Mouse (Mus musculus): ENCODE results near the gene Oasl2. TPM values are rescaled to one million over a fixed set of nuclear protein-coding genes. Genes with fewer than 3 reads are reported as not detected.
A peak's percentile ranks its signal among the peaks of the same experiment; 100 is the strongest.
"Not testable (repeated sequence)": the region's sequence is repeated elsewhere in the genome, so short reads cannot be mapped to it uniquely, and the experiment has no call there.

The Oasl2 gene
- polyA plus RNA-seq (2015; fragmentation: Nextera tagmentation; extraction: Ambion mirVana) = 19.9 and 24.1 TPM in 2 replicates

GRCm38 (mm10) chr5:114896688-114897373, at the start of gene Oasl2:
Oasl2 (plus strand) TSS chr5:114896936.
- Histone ChIP-seq H3K27me3 (ENCODE audit: insufficient read depth, low read length) (no peaks in the 10 kb centered on the region), H3K4me2 (ENCODE audit: low read length) (peak within 1 kb of the TSS; percentile 47), H3K9ac (ENCODE audit: low read depth, low read length) (peak within 1 kb of the TSS; percentile 32; the same call in 1 of the 2 replicates), H3K4me3 (replicated peaks; ENCODE audit: low read depth, low read length) (peak within 1 kb of the TSS; percentile 33), H3K36me3 (ENCODE audit: insufficient read depth, low read length) (no peaks in the 10 kb centered on the region), H3K9me3 (replicated peaks; ENCODE audit: low read length) (no peaks in the 10 kb centered on the region), H3K4me1 (replicated peaks; ENCODE audit: insufficient read depth, low read length) (peaks cover 5% of the 10 kb centered on the region; the same call in 1 of the 2 replicates), H3K27ac (peak within 1 kb of the TSS; percentile 78)
- no peak for ATAC-seq (replicated peaks; ENCODE audit: low FRiP score, low read depth)
- no peak for DNase-seq (ENCODE audit: low spot score)
- no peak for TF ChIP-seq CTCF (IDR thresholded peaks at IDR 0.05; ENCODE audit: low read depth)
- WGBS = 63% methylated on average over 13 of the region's 13 CpGs

GRCm38 (mm10) chr5:114851565-114852236, 45.0 kb upstream of the Oasl2 start:
- Histone ChIP-seq H3K4me2 (ENCODE audit: low read length) (no peak overlapping the region), H3K27me3 (ENCODE audit: insufficient read depth, low read length) (no peaks in the 10 kb centered on the region), H3K9ac (ENCODE audit: low read depth, low read length) (no peak overlapping the region), H3K9me3 (replicated peaks; ENCODE audit: low read length) (no peaks in the 10 kb centered on the region), H3K27ac (no peak overlapping the region), H3K36me3 (ENCODE audit: insufficient read depth, low read length) (no peaks in the 10 kb centered on the region), H3K4me3 (replicated peaks; ENCODE audit: low read depth, low read length) (no peak overlapping the region), H3K4me1 (replicated peaks; ENCODE audit: insufficient read depth, low read length) (no peaks in the 10 kb centered on the region)
- DNase-seq (ENCODE audit: low spot score) (no peak), ATAC-seq (replicated peaks; ENCODE audit: low FRiP score, low read depth) (no peak)
- TF ChIP-seq CTCF (IDR thresholded peaks at IDR 0.05; ENCODE audit: low read depth) = no peak
- 80% methylated on average over 20 of the region's 20 CpGs for WGBS

GRCm38 (mm10) chr5:114853364-114853763, 43.4 kb upstream of the Oasl2 start, which contains the start of gene 4930519G04Rik:
4930519G04Rik (plus strand) TSS chr5:114853664.
- not testable (repeated sequence) for H3K4me1 ChIP-seq (replicated peaks; ENCODE audit: insufficient read depth, low read length); H3K27ac ChIP-seq; H3K9ac ChIP-seq (ENCODE audit: low read depth, low read length); H3K9me3 ChIP-seq (replicated peaks; ENCODE audit: low read length); H3K27me3 ChIP-seq (ENCODE audit: insufficient read depth, low read length); H3K36me3 ChIP-seq (ENCODE audit: insufficient read depth, low read length); H3K4me3 ChIP-seq (replicated peaks; ENCODE audit: low read depth, low read length); H3K4me2 ChIP-seq (ENCODE audit: low read length); DNase-seq (ENCODE audit: low spot score); ATAC-seq (replicated peaks; ENCODE audit: low FRiP score, low read depth)
- WGBS = 68% methylated on average over 3 of the region's 5 CpGs

GRCm38 (mm10) chr5:114858582-114858981, 38.2 kb upstream of the Oasl2 start, which contains the start of gene Gm9936:
Gm9936 (minus strand) TSS chr5:114858682.
- ATAC-seq (replicated peaks; ENCODE audit: low FRiP score, low read depth) (no peak), DNase-seq (ENCODE audit: low spot score) (no peak)
- Histone ChIP-seq H3K36me3 (ENCODE audit: insufficient read depth, low read length) (no peaks in the 10 kb centered on the region), H3K27me3 (ENCODE audit: insufficient read depth, low read length) (no peaks in the 10 kb centered on the region), H3K4me2 (ENCODE audit: low read length) (peak within 1 kb of the TSS; percentile 42), H3K9me3 (replicated peaks; ENCODE audit: low read length) (no peaks in the 10 kb centered on the region), H3K4me3 (replicated peaks; ENCODE audit: low read depth, low read length) (no peak within 1 kb of the TSS), H3K4me1 (replicated peaks; ENCODE audit: insufficient read depth, low read length) (0 out of 2 replicates have a peak, but pooled peaks cover 3% of the 10 kb centered on the region), H3K27ac (no peak within 1 kb of the TSS), H3K9ac (ENCODE audit: low read depth, low read length) (no peak within 1 kb of the TSS)
- WGBS = 82% methylated on average over 12 of the region's 12 CpGs
- TF ChIP-seq CTCF (IDR thresholded peaks at IDR 0.05; ENCODE audit: low read depth) = no peak

GRCm38 (mm10) chr5:114859253-114859652, 37.5 kb upstream of the Oasl2 start:
- Histone ChIP-seq H3K36me3 (ENCODE audit: insufficient read depth, low read length) (no peaks in the 10 kb centered on the region), H3K4me1 (replicated peaks; ENCODE audit: insufficient read depth, low read length) (0 out of 2 replicates have a peak, but pooled peaks cover 3% of the 10 kb centered on the region), H3K9me3 (replicated peaks; ENCODE audit: low read length) (no peaks in the 10 kb centered on the region), H3K27me3 (ENCODE audit: insufficient read depth, low read length) (no peaks in the 10 kb centered on the region), H3K4me3 (replicated peaks; ENCODE audit: low read depth, low read length) (no peak overlapping the region), H3K9ac (ENCODE audit: low read depth, low read length) (no peak overlapping the region), H3K4me2 (ENCODE audit: low read length) (peak overlapping the region; percentile 42), H3K27ac (no peak overlapping the region)
- peak; percentile 83 for TF ChIP-seq CTCF (IDR thresholded peaks at IDR 0.05; ENCODE audit: low read depth)
- DNase-seq (ENCODE audit: low spot score) (peak; percentile 90), ATAC-seq (replicated peaks; ENCODE audit: low FRiP score, low read depth) (no peak)
- WGBS = 5% methylated on average over 18 of the region's 18 CpGs

GRCm38 (mm10) chr5:114861730-114862129, 35.0 kb upstream of the Oasl2 start:
- H3K4me1 ChIP-seq (replicated peaks; ENCODE audit: insufficient read depth, low read length) = 0 out of 2 replicates have a peak, but pooled peaks cover 3% of the 10 kb centered on the region
- H3K36me3 ChIP-seq (ENCODE audit: insufficient read depth, low read length) = no peaks in the 10 kb centered on the region
- 52% methylated on average over 6 of the region's 6 CpGs for WGBS
- H3K4me3 ChIP-seq (replicated peaks; ENCODE audit: low read depth, low read length) = no peak overlapping the region
- TF ChIP-seq CTCF (IDR thresholded peaks at IDR 0.05; ENCODE audit: low read depth) = no peak
- no peaks in the 10 kb centered on the region for H3K9me3 ChIP-seq (replicated peaks; ENCODE audit: low read length)
- ATAC-seq (replicated peaks; ENCODE audit: low FRiP score, low read depth) (no peak), DNase-seq (ENCODE audit: low spot score) (no peak)
- no peak overlapping the region for H3K9ac ChIP-seq (ENCODE audit: low read depth, low read length)
- no peaks in the 10 kb centered on the region for H3K27me3 ChIP-seq (ENCODE audit: insufficient read depth, low read length)
- H3K27ac ChIP-seq = no peak overlapping the region
- H3K4me2 ChIP-seq (ENCODE audit: low read length) = no peak overlapping the region

Data from kidney, postnatal 0 days (tissue).